Mouse (Mus musculus) spleen, adult 18-20 months (tissue): ENCODE results near the gene Tent4b.

Experiments used
- DNase-seq, 2 experiments: peaks; one replicate each; pipeline ENCODE4 v3.0.0; 2022; ENCODE audit warnings: mixed read lengths in 2 of 2

The Tent4b gene

DNA sequence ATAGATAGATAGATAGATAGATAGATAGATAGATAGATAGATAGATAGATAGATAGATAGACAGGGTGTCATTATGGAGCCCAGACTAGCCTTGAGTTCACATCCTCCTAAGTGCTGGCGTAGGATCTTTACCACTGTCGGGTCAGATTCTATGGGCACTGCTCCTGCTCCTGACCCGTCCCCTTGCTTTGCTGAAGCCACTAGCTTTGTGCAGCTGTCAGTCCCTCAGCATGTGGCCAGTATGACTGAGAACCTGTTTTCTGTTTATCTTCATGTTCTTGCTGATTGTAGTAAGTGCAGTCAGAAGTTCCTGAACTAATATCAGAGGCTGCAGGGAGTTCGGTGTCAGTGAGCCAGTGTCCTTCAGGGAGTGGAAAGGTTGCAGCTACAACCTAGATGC lies 108.7 kb downstream of the Tent4b start:
- no peak for DNase-seq
